Mouse (Mus musculus): ENCODE measurements around the gene Gatb. TPM values are rescaled to one million over a fixed set of nuclear protein-coding genes. Genes with fewer than 3 reads are reported as not detected.

Gene Gatb
- polyA plus RNA-seq, 1 experiment from 2014 or later, result 49.7 TPM

GRCm38 (mm10) chr3:85619345-85619744 is 45.4 kb downstream of the Gatb start:
- no peak for ATAC-seq (ENCODE audit: insufficient number of reproducible peaks, insufficient read depth, low FRiP score, low read depth)
- H3K4me1 ChIP-seq (ENCODE audit: control insufficient read depth in 2 of 2, insufficient read depth in 2 of 2, low read length in 2 of 2), result no peaks in the 10 kb centered on the region
- H3K36me3 ChIP-seq (ENCODE audit: control insufficient read depth, insufficient read depth, low read length), result peaks cover 21% of the 10 kb centered on the region; the same call in 1 of the 2 replicates
- WGBS, result 77% methylated on average over 5 of the region's 5 CpGs
- H3K4me3 ChIP-seq (ENCODE audit: control insufficient read depth in 1 of 2, insufficient read depth in 1 of 2, low read depth in 1 of 2, low read length in 2 of 2), result no peak overlapping the region
- H3K27ac ChIP-seq (replicated peaks in 1 of 2; ENCODE audit: control insufficient read depth in 1 of 2, insufficient read depth in 1 of 2, low read depth in 2 of 2, low read length in 2 of 2), result no peak overlapping the region
- H3K9me3 ChIP-seq (ENCODE audit: control insufficient read depth, low read length), result no peaks in the 10 kb centered on the region
- no peaks in the 10 kb centered on the region for H3K27me3 ChIP-seq (ENCODE audit: control insufficient read depth, insufficient read depth, low read length)
- H3K4me2 ChIP-seq (ENCODE audit: low read length), result no peak overlapping the region
- no peak overlapping the region for H3K9ac ChIP-seq (ENCODE audit: low read length)

DNA sequence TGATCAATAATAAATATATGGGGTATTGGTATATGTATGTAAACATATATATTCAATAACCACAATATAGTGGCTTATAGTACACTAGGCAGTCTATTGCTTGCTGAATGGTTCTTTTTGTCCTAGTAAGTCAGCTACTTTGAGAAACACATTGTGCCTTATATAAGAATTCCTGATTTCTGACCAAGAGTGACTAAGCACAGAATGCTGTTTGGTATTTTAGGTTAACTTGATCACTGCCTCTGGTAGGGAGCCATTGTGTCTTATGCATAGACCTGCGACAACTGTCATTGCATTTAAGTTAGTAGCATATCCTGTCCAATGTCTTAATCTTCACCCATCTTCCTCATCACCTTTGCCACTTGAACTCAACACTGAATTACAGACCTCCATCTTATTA is 45.8 kb downstream of the Gatb start:
- Histone ChIP-seq H3K4me1 (ENCODE audit: control insufficient read depth in 2 of 2, insufficient read depth in 2 of 2, low read length in 2 of 2) (no peaks in the 10 kb centered on the region), H3K9me3 (ENCODE audit: control insufficient read depth, low read length) (no peaks in the 10 kb centered on the region), H3K9ac (ENCODE audit: low read length) (no peak overlapping the region), H3K36me3 (ENCODE audit: control insufficient read depth, insufficient read depth, low read length) (peaks cover 21% of the 10 kb centered on the region; the same call in 1 of the 2 replicates), H3K4me2 (ENCODE audit: low read length) (no peak overlapping the region), H3K27me3 (ENCODE audit: control insufficient read depth, insufficient read depth, low read length) (no peaks in the 10 kb centered on the region), H3K4me3 (ENCODE audit: control insufficient read depth in 1 of 2, insufficient read depth in 1 of 2, low read depth in 1 of 2, low read length in 2 of 2) (no peak overlapping the region), H3K27ac (replicated peaks in 1 of 2; ENCODE audit: control insufficient read depth in 1 of 2, insufficient read depth in 1 of 2, low read depth in 2 of 2, low read length in 2 of 2) (no peak overlapping the region)
- ATAC-seq (ENCODE audit: insufficient number of reproducible peaks, insufficient read depth, low FRiP score, low read depth), result no peak
- WGBS, result 90% methylated on average over 1 of the region's 1 CpGs

- Histone ChIP-seq H3K9ac (ENCODE audit: low read length) (no peak overlapping the region), H3K4me3 (ENCODE audit: control insufficient read depth in 1 of 2, insufficient read depth in 1 of 2, low read depth in 1 of 2, low read length in 2 of 2) (no peak overlapping the region), H3K27ac (replicated peaks in 1 of 2; ENCODE audit: control insufficient read depth in 1 of 2, insufficient read depth in 1 of 2, low read depth in 2 of 2, low read length in 2 of 2) (no peak overlapping the region), H3K4me1 (ENCODE audit: control insufficient read depth in 2 of 2, insufficient read depth in 2 of 2, low read length in 2 of 2) (peaks cover under 1 to 3% of the 10 kb centered on the region in 2 experiments; a peak in 2 of 4 replicates), H3K4me2 (ENCODE audit: low read length) (no peak overlapping the region), H3K9me3 (ENCODE audit: control insufficient read depth, low read length) (no peaks in the 10 kb centered on the region), H3K36me3 (ENCODE audit: control insufficient read depth, insufficient read depth, low read length) (no peaks in the 10 kb centered on the region), H3K27me3 (ENCODE audit: control insufficient read depth, insufficient read depth, low read length) (no peaks in the 10 kb centered on the region)
- no peak for ATAC-seq (ENCODE audit: insufficient number of reproducible peaks, insufficient read depth, low FRiP score, low read depth)
- 91% methylated on average over 4 of the region's 4 CpGs for WGBS
These were observed 56.1 kb downstream of the Gatb start for GRCm38 (mm10) chr3:85629895-85630510.

DNA sequence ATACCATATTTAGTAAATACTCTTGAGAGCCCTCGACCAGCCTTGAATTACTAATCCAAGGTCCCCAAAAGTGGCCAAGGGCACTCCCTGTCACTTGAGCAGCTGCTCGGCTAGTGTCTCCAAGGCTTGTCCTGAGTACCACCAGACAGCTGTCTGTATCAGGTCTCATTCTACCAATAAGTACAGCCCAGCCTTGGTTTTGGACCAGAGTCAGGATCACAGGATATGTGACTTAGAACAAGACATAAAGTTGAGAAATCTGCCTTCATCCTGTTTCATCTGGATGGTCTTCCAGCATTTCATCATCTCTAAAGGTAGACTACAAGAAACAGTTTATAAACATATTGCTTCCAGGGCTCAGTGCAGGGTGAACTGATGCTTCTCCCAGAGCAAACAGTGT is 59.8 kb downstream of the Gatb start:
- Histone ChIP-seq H3K4me2 (ENCODE audit: low read length) (no peak overlapping the region), H3K9me3 (ENCODE audit: control insufficient read depth, low read length) (no peaks in the 10 kb centered on the region), H3K4me3 (ENCODE audit: control insufficient read depth in 1 of 2, insufficient read depth in 1 of 2, low read depth in 1 of 2, low read length in 2 of 2) (no peak overlapping the region), H3K36me3 (ENCODE audit: control insufficient read depth, insufficient read depth, low read length) (0 out of 2 replicates have a peak, but pooled peaks cover 4% of the 10 kb centered on the region), H3K27ac (replicated peaks in 1 of 2; ENCODE audit: control insufficient read depth in 1 of 2, insufficient read depth in 1 of 2, low read depth in 2 of 2, low read length in 2 of 2) (no peak overlapping the region), H3K27me3 (ENCODE audit: control insufficient read depth, insufficient read depth, low read length) (no peaks in the 10 kb centered on the region), H3K4me1 (ENCODE audit: control insufficient read depth in 2 of 2, insufficient read depth in 2 of 2, low read length in 2 of 2) (peaks cover 21 to 34% of the 10 kb centered on the region in 2 experiments), H3K9ac (ENCODE audit: low read length) (no peak overlapping the region)
- 48% methylated on average over 2 of the region's 2 CpGs for WGBS
- ATAC-seq (ENCODE audit: insufficient number of reproducible peaks, insufficient read depth, low FRiP score, low read depth), result no peak

DNA sequence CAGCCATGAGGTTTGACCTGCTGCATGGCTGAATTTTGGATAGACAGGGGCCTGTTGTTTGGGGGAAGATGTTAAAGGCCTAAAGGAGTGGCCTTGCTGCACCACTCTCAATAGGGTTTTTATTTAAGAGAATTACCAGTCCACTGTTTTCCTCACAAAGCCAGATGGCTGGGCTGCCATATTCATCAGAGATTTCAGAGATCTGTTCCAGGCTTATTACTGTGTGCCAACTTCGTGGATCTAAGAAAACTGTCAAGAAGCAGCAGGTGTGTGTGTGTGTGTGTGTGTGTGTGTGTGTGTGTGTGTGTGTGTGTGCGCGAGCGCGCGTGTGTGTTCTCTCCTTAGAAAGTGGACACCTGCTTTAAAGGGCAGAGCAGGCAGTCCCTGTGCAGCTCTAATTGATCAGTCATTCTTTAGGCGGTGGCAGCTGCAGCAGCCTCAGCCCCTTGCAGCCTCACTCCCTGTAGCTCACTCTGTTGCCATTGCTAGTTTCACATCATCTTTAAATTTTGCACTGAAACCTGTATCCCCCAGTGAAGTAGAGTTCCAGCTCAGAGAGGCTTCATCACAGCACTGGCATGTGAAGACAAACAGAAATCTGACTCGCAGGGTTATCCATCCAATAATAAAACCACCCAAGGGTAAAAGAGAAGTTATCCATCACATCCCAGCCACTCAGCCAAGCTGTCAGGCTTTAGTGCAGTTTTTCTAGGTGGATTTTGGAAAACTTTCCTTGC is 60.6 kb downstream of the Gatb start:
- Histone ChIP-seq H3K27me3 (ENCODE audit: control insufficient read depth, insufficient read depth, low read length) (no peaks in the 10 kb centered on the region), H3K36me3 (ENCODE audit: control insufficient read depth, insufficient read depth, low read length) (0 out of 2 replicates have a peak, but pooled peaks cover 4% of the 10 kb centered on the region), H3K4me2 (ENCODE audit: low read length) (no peak overlapping the region), H3K27ac (replicated peaks in 1 of 2; ENCODE audit: control insufficient read depth in 1 of 2, insufficient read depth in 1 of 2, low read depth in 2 of 2, low read length in 2 of 2) (no peak overlapping the region), H3K4me3 (ENCODE audit: control insufficient read depth in 1 of 2, insufficient read depth in 1 of 2, low read depth in 1 of 2, low read length in 2 of 2) (no peak overlapping the region), H3K9ac (ENCODE audit: low read length) (no peak overlapping the region), H3K9me3 (ENCODE audit: control insufficient read depth, low read length) (no peaks in the 10 kb centered on the region), H3K4me1 (ENCODE audit: control insufficient read depth in 2 of 2, insufficient read depth in 2 of 2, low read length in 2 of 2) (peaks cover 21 to 34% of the 10 kb centered on the region in 2 experiments)
- WGBS, result 79% methylated on average over 7 of the region's 8 CpGs
- ATAC-seq (ENCODE audit: insufficient number of reproducible peaks, insufficient read depth, low FRiP score, low read depth), result no peak

DNA sequence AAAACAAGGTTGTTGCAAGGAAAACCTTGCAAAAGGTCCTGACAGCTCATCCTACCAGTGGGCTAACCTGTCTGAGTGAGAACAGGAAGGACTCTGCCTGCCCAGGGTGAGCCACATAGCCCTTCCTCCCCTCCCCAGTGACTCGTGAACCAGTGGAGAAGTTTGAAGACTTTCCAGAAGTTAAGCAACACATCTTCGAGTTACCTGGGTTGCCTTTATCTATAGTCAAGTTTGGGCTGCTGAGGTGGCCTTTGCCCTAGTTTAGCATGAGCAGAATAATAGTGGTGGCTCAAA is 61.2 kb downstream of the Gatb start:
- Histone ChIP-seq H3K4me3 (ENCODE audit: control insufficient read depth in 1 of 2, insufficient read depth in 1 of 2, low read depth in 1 of 2, low read length in 2 of 2) (no peak overlapping the region), H3K4me1 (ENCODE audit: control insufficient read depth in 2 of 2, insufficient read depth in 2 of 2, low read length in 2 of 2) (peaks cover 21 to 34% of the 10 kb centered on the region in 2 experiments), H3K27me3 (ENCODE audit: control insufficient read depth, insufficient read depth, low read length) (no peaks in the 10 kb centered on the region), H3K36me3 (ENCODE audit: control insufficient read depth, insufficient read depth, low read length) (0 out of 2 replicates have a peak, but pooled peaks cover 4% of the 10 kb centered on the region), H3K9me3 (ENCODE audit: control insufficient read depth, low read length) (no peaks in the 10 kb centered on the region), H3K27ac (replicated peaks in 1 of 2; ENCODE audit: control insufficient read depth in 1 of 2, insufficient read depth in 1 of 2, low read depth in 2 of 2, low read length in 2 of 2) (0 out of 4 replicates have a peak overlapping the region, but pooled peaks of 1 of the 2 experiments have one; percentile 4), H3K9ac (ENCODE audit: low read length) (no peak overlapping the region), H3K4me2 (ENCODE audit: low read length) (no peak overlapping the region)
- WGBS, result 69% methylated on average over 2 of the region's 2 CpGs
- ATAC-seq (ENCODE audit: insufficient number of reproducible peaks, insufficient read depth, low FRiP score, low read depth), result no peak

DNA sequence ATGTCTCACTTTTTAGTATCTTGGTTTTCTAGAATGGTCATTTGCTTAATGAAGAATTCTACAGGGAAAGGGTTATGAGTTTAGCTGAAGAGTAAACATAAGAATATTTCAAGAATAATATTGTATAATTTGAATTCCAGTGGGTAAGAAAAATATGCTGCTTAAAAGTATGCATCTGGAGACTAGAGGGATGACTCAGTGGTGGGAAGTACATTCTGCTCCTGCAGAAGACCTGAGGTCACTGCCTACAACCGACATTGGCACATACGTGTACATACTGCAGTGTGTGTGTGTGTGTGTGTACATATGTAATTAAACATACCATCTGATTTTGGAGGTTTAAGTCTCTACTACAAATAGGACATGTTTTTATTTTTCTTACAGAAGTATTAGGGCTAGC is 61.7 kb downstream of the Gatb start:
- H3K4me3 ChIP-seq (ENCODE audit: control insufficient read depth in 1 of 2, insufficient read depth in 1 of 2, low read depth in 1 of 2, low read length in 2 of 2), result no peak overlapping the region
- H3K27me3 ChIP-seq (ENCODE audit: control insufficient read depth, insufficient read depth, low read length), result no peaks in the 10 kb centered on the region
- peaks cover 21 to 34% of the 10 kb centered on the region in 2 experiments for H3K4me1 ChIP-seq (ENCODE audit: control insufficient read depth in 2 of 2, insufficient read depth in 2 of 2, low read length in 2 of 2)
- 91% methylated on average over 2 of the region's 2 CpGs for WGBS
- H3K36me3 ChIP-seq (ENCODE audit: control insufficient read depth, insufficient read depth, low read length), result 0 out of 2 replicates have a peak, but pooled peaks cover 4% of the 10 kb centered on the region
- no peak overlapping the region for H3K9ac ChIP-seq (ENCODE audit: low read length)
- no peak for ATAC-seq (ENCODE audit: insufficient number of reproducible peaks, insufficient read depth, low FRiP score, low read depth)
- H3K4me2 ChIP-seq (ENCODE audit: low read length), result no peak overlapping the region
- no peaks in the 10 kb centered on the region for H3K9me3 ChIP-seq (ENCODE audit: control insufficient read depth, low read length)
- peak overlapping the region in 1 of 2 experiments; percentile 97; a peak in 1 of 4 replicates for H3K27ac ChIP-seq (replicated peaks in 1 of 2; ENCODE audit: control insufficient read depth in 1 of 2, insufficient read depth in 1 of 2, low read depth in 2 of 2, low read length in 2 of 2)

Measured in heart, embryonic 14.5 days (tissue).